Mouse (Mus musculus) cerebellum, adult (tissue): Measurements from ENCODE around the gene Gm5089.
A peak's percentile ranks its signal among the peaks of the same experiment; 100 is the strongest.

Source experiments
- ATAC-seq: cut with Nextera tagmentation; 2 replicates; pipeline ENCODE4 v1.9.2; 2017; ENCODE audit warnings: mild to moderate bottlenecking, moderate library complexity, mixed read lengths; ENCODE audit not compliant: insufficient number of reproducible peaks, low FRiP score, low TSS enrichment

The Gm5089 gene

GRCm38 (mm10) chr14:122450496-122451382 lies at the start of gene Gm5089:
Gm5089 (minus strand) TSS chr14:122451115.
- no peak for ATAC-seq

DNA sequence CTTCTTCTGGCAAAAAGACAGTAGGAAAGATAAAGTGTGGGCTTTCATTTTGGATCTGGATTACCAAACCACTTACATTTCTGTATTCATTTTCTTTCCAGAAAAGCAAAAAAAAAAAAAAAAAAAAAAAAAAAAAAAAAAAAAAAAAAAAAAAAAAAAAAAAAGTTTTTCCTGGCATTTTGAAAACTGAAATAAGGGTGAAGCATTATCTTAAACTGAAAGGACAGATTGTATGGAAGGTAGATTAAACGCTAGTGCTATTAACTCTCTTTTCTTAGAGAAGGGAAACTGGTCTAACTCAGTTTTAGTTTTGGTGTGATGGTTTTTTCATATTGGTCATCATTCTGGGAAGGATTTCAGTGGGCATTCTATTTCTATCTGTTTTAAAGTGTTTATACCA lies 41.1 kb upstream of the Gm5089 start:
- no peak for ATAC-seq

DNA sequence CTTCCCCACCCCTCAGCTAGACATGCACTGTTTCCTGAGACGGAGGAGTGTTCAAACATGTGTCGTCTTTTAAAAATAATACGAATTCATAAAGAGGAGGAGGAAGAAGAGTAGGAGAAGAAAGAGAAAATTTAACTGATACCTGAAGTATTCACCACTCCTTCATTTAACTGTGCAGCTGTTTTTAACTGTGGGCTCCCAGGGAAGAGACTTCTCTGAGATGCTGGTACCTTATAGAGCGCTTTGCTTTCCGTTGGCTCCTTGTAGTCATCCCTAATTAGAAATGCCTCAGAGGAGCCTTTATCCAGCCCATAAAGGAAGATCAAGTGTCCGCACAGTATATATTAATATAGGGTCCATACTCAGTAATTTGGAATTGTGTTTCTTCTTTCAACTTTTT lies 40.6 kb upstream of the Gm5089 start:
- no peak for ATAC-seq

- peak; percentile 57; the same call in 1 of the 2 replicates for ATAC-seq
Observed at GRCm38 (mm10) chr14:122490441-122491328, 39.8 kb upstream of the Gm5089 start, which contains the start of gene Gm10837. Gm10837 (plus strand) TSS chr14:122490586.

- no peak for ATAC-seq
Observed at GRCm38 (mm10) chr14:122489686-122490414, 38.9 kb upstream of the Gm5089 start.

DNA sequence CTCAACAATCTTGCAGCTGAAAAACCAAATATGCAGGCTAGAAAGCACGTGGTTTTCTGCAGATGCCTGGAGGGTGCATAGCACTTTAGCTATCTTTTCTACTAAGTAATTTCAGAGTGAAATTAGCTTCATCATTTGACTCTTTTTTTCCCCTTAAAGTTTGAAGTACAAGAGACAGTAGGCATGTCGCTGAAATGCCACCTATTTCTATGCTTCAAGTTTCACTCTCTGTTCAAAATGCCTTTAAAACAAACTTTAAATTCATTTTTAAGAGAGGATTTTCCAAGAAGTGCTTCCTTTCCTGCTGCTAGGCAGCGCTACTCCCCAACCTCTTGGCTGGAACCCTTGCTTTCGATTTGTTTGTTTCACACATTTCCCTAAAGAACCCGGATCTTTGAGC lies 38.1 kb upstream of the Gm5089 start:
- no peak for ATAC-seq

DNA sequence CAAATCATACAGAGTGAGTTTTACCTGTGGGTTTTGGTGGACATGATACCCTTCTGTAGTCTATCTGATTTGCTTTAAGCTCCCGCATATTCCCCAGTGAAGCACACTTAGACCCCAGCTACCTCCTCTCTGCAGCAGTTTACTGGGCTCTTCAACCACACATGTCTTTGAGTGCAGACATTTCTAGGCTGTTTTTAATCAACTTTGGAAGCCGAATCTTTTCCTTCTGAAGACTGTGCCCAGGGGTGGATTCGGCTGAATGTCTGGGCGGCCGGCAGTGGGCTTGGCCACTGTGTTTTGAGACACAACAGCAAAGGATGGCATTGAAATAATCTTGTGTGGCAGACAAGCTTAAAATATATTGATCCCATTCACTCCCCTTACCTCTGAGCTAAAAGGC lies 36.5 kb upstream of the Gm5089 start:
- ATAC-seq, result no peak

- no peak for ATAC-seq
Observed at GRCm38 (mm10) chr14:122486611-122487010, 35.7 kb upstream of the Gm5089 start.

DNA sequence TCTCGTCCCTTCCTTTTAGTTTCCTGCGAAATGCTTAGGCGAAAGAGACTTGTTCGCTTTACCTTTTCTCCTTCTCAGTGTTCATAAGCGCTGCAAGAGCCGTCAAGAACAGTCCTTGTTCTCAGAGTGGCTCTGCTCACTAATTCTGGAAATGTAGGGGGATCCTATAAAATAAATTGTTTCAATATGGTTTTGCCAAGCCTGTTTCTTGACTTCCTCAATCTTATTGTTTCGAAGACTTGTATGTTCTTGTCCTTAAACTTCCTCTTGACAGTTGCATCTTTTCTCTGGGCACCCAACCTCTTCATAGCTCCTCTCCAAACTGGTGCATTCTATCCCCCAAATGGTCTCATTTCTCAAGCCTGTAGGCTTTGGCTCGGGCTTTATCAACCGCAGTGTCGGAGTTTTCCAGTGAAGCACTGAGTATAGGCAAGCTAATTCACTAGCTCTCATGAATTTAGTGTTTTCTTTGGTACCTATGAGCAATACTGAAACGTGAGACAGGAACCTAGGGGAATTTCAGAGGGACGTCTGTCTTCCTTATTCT lies 34.8 kb upstream of the Gm5089 start:
- no peak for ATAC-seq

GRCm38 (mm10) chr14:122484844-122485551 lies 34.1 kb upstream of the Gm5089 start:
- 0 out of 2 replicates have a peak, but pooled peaks have one; percentile 15 for ATAC-seq

- ATAC-seq, result 0 out of 2 replicates have a peak, but pooled peaks have one; percentile 1
Observed at GRCm38 (mm10) chr14:122484458-122484843, 33.5 kb upstream of the Gm5089 start.

DNA sequence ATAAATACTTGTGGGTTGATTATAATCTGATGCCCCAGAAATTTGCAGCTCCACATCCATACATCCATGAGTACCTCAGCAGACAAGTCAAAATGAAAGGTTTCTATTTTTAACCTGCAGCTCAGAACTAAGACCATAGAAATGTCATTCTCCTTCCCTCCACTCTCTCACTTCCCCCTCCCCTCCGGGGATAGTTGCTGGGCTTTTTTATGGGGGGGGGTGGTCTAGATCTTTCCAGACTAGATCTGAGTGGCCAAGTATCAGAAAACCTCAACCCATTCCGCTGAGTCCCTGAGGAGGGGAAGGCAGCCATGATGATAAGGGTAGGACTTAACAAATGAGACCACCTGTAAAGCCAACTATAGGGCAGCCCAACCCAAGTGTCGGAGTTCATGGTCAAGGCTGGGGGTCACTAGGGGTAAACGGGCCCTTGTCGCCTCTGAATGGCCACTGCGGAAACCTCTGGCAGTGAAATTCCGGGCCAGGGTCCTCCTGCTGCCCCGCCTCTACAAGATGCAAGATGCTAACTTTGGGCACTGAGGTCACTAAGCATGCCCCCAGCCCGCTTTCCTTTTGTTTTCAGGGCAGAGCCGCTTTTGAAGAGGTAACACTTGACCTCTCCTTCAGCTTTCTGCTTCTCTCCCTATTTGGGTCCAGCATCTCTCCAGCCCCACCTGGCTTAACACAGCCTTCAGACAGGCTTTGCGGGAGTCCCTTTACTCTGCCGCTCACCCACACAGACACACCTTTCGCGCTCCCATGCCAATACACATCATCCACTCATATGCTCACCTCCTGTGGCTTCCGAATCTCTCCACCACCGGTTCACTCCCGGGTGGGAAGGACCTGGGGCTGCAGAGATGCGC lies 32.9 kb upstream of the Gm5089 start:
- ATAC-seq, result peak; percentile 75

GRCm38 (mm10) chr14:122483024-122483385 lies 32.1 kb upstream of the Gm5089 start:
- no peak for ATAC-seq

- ATAC-seq, result no peak
Observed at GRCm38 (mm10) chr14:122482081-122483023, 31.4 kb upstream of the Gm5089 start.

DNA sequence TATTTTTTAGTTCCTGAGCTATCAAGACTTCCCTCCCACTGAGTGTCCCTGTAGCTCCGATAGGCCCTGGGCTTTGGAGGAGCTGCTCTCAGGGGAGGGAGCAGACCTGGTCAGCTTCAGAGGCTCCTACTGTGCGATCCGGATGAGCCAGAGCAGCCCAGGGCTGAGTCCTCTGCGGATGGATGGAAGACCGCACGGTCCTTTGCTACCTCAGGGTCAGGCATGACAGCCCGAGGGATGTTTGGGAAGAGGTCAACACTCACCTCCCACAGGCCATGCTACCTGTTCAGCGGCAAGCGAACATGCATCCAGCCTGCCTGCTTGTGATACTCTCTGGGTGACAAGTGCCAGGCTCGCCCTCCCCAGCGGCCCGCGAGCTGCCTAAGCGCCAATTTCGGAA lies 30.3 kb upstream of the Gm5089 start:
- ATAC-seq, result peak; percentile 17; the same call in 1 of the 2 replicates

DNA sequence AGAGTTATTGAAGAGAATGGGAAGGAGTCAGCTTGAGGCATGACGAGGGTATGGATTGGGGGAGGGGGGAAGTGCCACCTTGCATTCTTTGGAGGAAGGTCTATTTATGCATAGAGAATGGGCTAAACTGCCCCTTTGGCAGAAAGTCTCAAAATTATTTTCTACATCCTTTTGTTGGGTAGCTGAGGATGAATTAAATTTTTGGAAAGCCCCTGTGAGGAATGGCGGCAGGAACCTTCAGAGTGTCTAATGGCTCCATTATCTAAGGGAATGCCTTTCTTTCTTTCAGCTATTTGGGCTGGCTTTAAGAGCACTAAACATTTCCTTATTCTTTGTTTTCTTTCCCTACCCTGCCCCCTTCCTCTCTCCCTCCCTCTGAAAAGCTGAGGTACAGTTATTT lies 29.4 kb upstream of the Gm5089 start:
- ATAC-seq, result no peak

- no peak for ATAC-seq
Observed at GRCm38 (mm10) chr14:122479461-122480109, 28.7 kb upstream of the Gm5089 start.
